Mouse (Mus musculus) hindbrain, embryonic 11.5 days (tissue): Measurements from ENCODE around the gene Aasdh. TPM values are rescaled to one million over a fixed set of nuclear protein-coding genes. Genes with fewer than 3 reads are reported as not detected.

Experiments used
- ATAC-seq: fragments of 200-750 bp; cut with Nextera tagmentation; 2 replicates; pipeline ENCODE4 v1.8.0; 2017; ENCODE audit warnings: mild to moderate bottlenecking, moderate TSS enrichment, moderate library complexity; ENCODE audit not compliant: low FRiP score
- DNase-seq: peaks from one replicate; pipeline ENCODE4 v3.0.0-alpha.2; 2015; ENCODE audit warnings: low spot score
- H3K27ac ChIP-seq: fragments of 300-500 bp; sonication (generic); 2 replicates; pipeline ENCODE4 v1.5.1; 2014; ENCODE audit warnings: mild to moderate bottlenecking, low read depth, low read length
- H3K27me3 ChIP-seq: fragments of 300-500 bp; sonication (generic); 2 replicates; pipeline ENCODE4 v1.6.1; 2014; ENCODE audit warnings: mild to moderate bottlenecking, low read length, moderate library complexity, mixed read lengths; ENCODE audit not compliant: control insufficient read depth, insufficient read depth
- H3K36me3 ChIP-seq: fragments of 300-500 bp; sonication (generic); 2 replicates; pipeline ENCODE4 v1.6.1; 2014; ENCODE audit warnings: mild to moderate bottlenecking, low read length, moderate library complexity, mixed read lengths; ENCODE audit not compliant: control insufficient read depth, insufficient read depth
- H3K4me1 ChIP-seq: fragments of 300-500 bp; sonication (generic); replicated peaks from 2 replicates; pipeline ENCODE4 v1.6.1; 2014; ENCODE audit warnings: low read length, mixed read lengths; ENCODE audit not compliant: control insufficient read depth, insufficient read depth
- H3K4me2 ChIP-seq: fragments of 300-500 bp; sonication (generic); replicated peaks from 2 replicates; pipeline ENCODE4 v1.6.1; 2014; ENCODE audit warnings: mild to moderate bottlenecking, low read depth, low read length
- H3K4me3 ChIP-seq: fragments of 300-500 bp; sonication (generic); 2 replicates; pipeline ENCODE4 v1.5.1; 2014; ENCODE audit warnings: low read depth, low read length
- H3K9ac ChIP-seq: fragments of 300-500 bp; sonication (generic); 2 replicates; pipeline ENCODE4 v1.6.1; 2014; ENCODE audit warnings: low read depth, low read length
- H3K9me3 ChIP-seq: fragments of 300-500 bp; sonication (generic); 2 replicates; pipeline ENCODE4 v1.6.1; 2016; ENCODE audit warnings: low read length; ENCODE audit not compliant: control insufficient read depth
- WGBS: fragments of 180-500 bp; shearing (Covaris S2); extraction: QIAGEN DNeasy Blood & Tissue Kit; methylation state at CpG from one replicate; pipeline ENCODE4 v1.1.7; 2014; 5-methylcytosine and 5-hydroxymethylcytosine counted together
- polyA plus RNA-seq: library from polyadenylated mRNA; unstranded; fragments of >200 nt; fragmentation: Nextera tagmentation; extraction: Ambion mirVana; gene quantifications from 2 replicates; pipeline ENCODE4 v1.2.1, GENCODE M21; 2014

The Aasdh gene
- polyA plus RNA-seq, 1 experiment from 2014 or later = 17.2 TPM

DNA sequence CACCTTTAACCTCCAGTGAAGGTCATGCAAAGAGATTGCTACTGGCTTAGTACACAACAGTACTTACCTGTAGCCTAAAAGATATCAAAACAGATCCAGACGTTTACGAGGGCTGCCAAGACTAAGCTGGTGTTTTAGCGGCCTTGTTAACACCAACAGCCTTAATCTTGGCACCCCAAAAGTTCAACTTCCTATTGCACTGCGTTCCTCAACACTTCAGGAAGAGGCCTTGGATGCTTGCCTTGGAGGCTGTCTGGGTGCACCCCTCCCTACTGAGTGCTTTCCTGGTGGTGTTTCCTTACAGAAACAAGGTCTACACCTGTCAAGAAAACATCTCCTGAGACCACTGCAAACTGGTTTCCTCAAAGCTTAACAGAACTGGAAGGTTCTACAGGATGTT is 41.8 kb upstream of the Aasdh start:
- no peak overlapping the region for H3K9ac ChIP-seq
- WGBS = 92% methylated on average over 4 of the region's 4 CpGs
- no peak overlapping the region for H3K4me3 ChIP-seq
- H3K27ac ChIP-seq = no peak overlapping the region
- H3K36me3 ChIP-seq = no peaks in the 10 kb centered on the region
- no peak for ATAC-seq
- no peak overlapping the region for H3K4me2 ChIP-seq
- no peaks in the 10 kb centered on the region for H3K27me3 ChIP-seq
- H3K9me3 ChIP-seq = no peaks in the 10 kb centered on the region
- DNase-seq = no peak
- no peaks in the 10 kb centered on the region for H3K4me1 ChIP-seq

- H3K27me3 ChIP-seq = no peaks in the 10 kb centered on the region
- H3K4me1 ChIP-seq = no peaks in the 10 kb centered on the region
- H3K36me3 ChIP-seq = 0 out of 2 replicates have a peak, but pooled peaks cover 1% of the 10 kb centered on the region
- H3K9ac ChIP-seq = no peak overlapping the region
- H3K9me3 ChIP-seq = no peaks in the 10 kb centered on the region
- ATAC-seq (no peak), DNase-seq (no peak)
- no peak overlapping the region for H3K4me3 ChIP-seq
- 89% methylated on average over 2 of the region's 2 CpGs for WGBS
- H3K4me2 ChIP-seq = no peak overlapping the region
- H3K27ac ChIP-seq = no peak overlapping the region
Measured at GRCm38 (mm10) chr5:76945678-76946033, 40.3 kb upstream of the Aasdh start.

DNA sequence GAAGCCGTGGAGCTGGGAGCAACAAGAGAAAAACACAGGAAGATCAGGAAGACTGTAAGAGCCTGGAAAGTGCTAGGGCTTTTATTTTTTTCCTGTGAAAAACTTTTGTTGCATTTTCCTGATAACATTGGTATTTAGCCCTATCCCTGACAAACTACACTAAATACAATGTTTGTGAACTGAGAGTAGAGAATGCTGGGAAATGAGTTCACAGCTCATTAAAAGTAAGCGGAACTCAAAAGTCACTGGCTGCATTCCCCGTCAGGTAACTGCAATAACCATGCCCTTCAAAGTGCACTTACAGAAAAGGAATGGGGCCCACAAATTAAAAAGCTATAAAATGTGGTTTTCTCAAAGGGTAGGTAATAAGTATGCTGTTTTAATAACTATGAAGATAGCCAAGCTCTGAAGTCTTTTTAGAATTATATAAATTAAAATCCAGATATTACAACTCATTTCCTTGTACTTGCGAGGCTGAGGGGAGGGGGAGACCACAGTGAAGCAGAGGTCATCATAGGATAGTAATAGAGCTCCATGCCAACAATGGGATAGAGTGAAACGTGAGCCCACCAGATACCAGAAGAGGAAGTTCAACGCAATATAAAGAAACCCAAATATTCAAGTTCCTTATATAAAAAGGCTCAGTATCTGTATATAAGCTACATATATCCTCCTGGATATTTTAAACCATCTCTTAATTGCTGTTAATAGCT is 39.8 kb upstream of the Aasdh start:
- 89% methylated on average over 6 of the region's 6 CpGs for WGBS
- Histone ChIP-seq H3K4me3 (no peak overlapping the region), H3K4me1 (no peaks in the 10 kb centered on the region), H3K27ac (no peak overlapping the region), H3K4me2 (no peak overlapping the region), H3K9me3 (no peaks in the 10 kb centered on the region), H3K36me3 (0 out of 2 replicates have a peak, but pooled peaks cover 3% of the 10 kb centered on the region), H3K9ac (no peak overlapping the region), H3K27me3 (no peaks in the 10 kb centered on the region)
- DNase-seq (no peak), ATAC-seq (no peak)

DNA sequence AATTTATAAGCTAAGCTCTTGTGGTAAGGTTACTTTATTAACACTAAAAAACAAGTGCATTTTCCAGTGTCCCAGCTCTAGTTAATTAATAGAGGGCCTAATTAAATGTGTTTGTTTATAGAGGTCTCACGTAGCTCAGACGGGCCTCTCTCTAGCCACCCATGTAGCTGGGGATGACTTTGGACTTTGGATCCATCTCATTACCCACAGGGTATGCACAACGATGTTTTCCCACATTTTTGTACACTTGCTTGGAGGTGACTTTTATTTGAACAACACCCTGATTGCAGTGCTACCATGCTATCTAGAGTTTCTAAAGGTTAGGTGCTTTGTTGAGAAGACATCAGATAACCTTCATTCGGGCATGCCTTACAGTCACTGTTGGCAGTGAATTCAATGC is 37.2 kb upstream of the Aasdh start:
- DNase-seq (no peak), ATAC-seq (no peak)
- H3K9me3 ChIP-seq = no peaks in the 10 kb centered on the region
- 95% methylated on average over 4 of the region's 4 CpGs for WGBS
- H3K4me2 ChIP-seq = no peak overlapping the region
- H3K4me1 ChIP-seq = no peaks in the 10 kb centered on the region
- H3K9ac ChIP-seq = no peak overlapping the region
- no peak overlapping the region for H3K27ac ChIP-seq
- no peak overlapping the region for H3K4me3 ChIP-seq
- peaks cover 7% of the 10 kb centered on the region for H3K36me3 ChIP-seq
- H3K27me3 ChIP-seq = no peaks in the 10 kb centered on the region

- ATAC-seq = no peak
- no peak for DNase-seq
- 94% methylated on average over 4 of the region's 4 CpGs for WGBS
- no peak overlapping the region for H3K9ac ChIP-seq
- no peaks in the 10 kb centered on the region for H3K9me3 ChIP-seq
- H3K4me3 ChIP-seq = no peak overlapping the region
- H3K27ac ChIP-seq = no peak overlapping the region
- peaks cover 7% of the 10 kb centered on the region for H3K36me3 ChIP-seq
- no peak overlapping the region for H3K4me2 ChIP-seq
- H3K4me1 ChIP-seq = no peaks in the 10 kb centered on the region
- no peaks in the 10 kb centered on the region for H3K27me3 ChIP-seq
Measured at GRCm38 (mm10) chr5:76941975-76942374, 36.7 kb upstream of the Aasdh start.

DNA sequence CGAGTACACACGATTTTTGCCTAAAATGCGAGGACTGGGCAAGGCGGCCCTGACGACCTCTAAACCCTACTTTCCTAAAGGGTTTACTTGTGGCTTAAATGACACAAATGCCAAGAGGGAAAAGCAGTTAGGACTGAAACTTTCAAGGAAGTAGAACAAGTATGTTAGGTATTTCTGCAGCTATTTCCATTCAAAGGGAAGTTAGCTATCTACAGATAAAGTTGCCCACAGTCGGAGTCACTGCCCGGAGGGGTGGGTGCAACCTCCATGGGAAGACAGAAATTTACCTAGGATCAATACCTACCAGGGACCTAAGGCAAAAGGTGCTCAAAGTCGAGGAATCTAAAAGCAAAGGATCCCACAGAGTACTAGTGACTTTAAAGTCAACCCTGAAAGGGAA is 34.4 kb upstream of the Aasdh start:
- Histone ChIP-seq H3K9ac (no peak overlapping the region), H3K27ac (no peak overlapping the region), H3K4me2 (no peak overlapping the region), H3K36me3 (peaks cover 7% of the 10 kb centered on the region), H3K4me3 (no peak overlapping the region), H3K9me3 (no peaks in the 10 kb centered on the region), H3K4me1 (no peaks in the 10 kb centered on the region), H3K27me3 (no peaks in the 10 kb centered on the region)
- 95% methylated on average over 8 of the region's 8 CpGs for WGBS
- no peak for DNase-seq
- no peak for ATAC-seq

GRCm38 (mm10) chr5:76929180-76929877 is 24.0 kb upstream of the Aasdh start:
- DNase-seq = no peak

DNA sequence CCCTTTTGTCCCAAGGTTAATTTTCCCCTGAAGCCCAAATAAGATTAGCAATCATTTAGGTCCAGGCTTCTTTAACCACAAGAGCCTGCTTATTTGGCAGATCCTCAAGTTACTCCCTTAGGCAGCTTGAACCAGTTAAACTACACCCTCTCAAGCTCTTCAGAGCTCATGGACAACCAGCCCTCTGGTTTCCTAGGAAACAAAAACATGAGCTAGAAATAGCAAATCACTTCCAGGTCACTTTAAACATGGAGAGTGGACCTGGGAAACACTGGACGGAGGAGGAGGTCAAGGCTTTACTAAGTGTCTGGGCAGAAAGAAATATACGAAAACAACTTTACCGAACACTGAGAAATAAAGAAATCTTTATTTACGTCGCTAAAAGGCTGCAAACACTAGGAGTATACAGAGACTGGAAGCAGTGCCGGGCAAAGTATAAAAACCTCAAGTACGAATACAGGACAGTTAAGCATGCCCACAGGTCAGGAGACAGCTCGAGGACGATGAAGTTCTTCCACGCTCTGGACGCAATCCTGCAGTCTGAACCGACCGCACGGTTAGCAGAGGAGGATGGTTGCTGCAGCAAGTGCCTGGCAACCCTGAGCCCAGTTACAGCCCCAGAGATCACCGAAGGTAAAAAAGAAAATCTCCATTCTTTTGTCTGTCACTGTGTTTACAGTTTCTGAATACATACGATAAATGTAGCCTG is 23.0 kb upstream of the Aasdh start:
- H3K4me1 ChIP-seq = no peaks in the 10 kb centered on the region
- H3K27ac ChIP-seq = no peak overlapping the region
- ATAC-seq (no peak), DNase-seq (no peak)
- H3K9me3 ChIP-seq = no peaks in the 10 kb centered on the region
- H3K4me3 ChIP-seq = no peak overlapping the region
- peaks cover 5% of the 10 kb centered on the region; the same call in 1 of the 2 replicates for H3K36me3 ChIP-seq
- WGBS = 86% methylated on average over 16 of the region's 16 CpGs
- no peak overlapping the region for H3K4me2 ChIP-seq
- no peaks in the 10 kb centered on the region for H3K27me3 ChIP-seq
- H3K9ac ChIP-seq = no peak overlapping the region

More at GRCm38 (mm10) chr5:76929180-76929877, 24.0 kb upstream of the Aasdh start:
- H3K9ac ChIP-seq = no peak overlapping the region
- no peaks in the 10 kb centered on the region for H3K27me3 ChIP-seq
- H3K4me3 ChIP-seq = no peak overlapping the region
- ATAC-seq = no peak
- no peaks in the 10 kb centered on the region for H3K9me3 ChIP-seq
- no peaks in the 10 kb centered on the region for H3K4me1 ChIP-seq
- WGBS = 78% methylated on average over 7 of the region's 7 CpGs
- H3K36me3 ChIP-seq = peaks cover 5% of the 10 kb centered on the region; the same call in 1 of the 2 replicates
- no peak overlapping the region for H3K27ac ChIP-seq
- H3K4me2 ChIP-seq = no peak overlapping the region
